Mouse (Mus musculus): Measurements from ENCODE around the gene Rab8b.

GRCm38 (mm10) chr9:66862202-66862601, 57.3 kb downstream of the Rab8b start:
- TF ChIP-seq CTCF (IDR thresholded peaks at IDR 0.05; ENCODE audit: extremely low read depth, insufficient read length, insufficient replicate concordance, low read depth, low read length) (no peak), POLR2A (IDR thresholded peaks at IDR 0.05; ENCODE audit: low read depth, low read length) (no peak)
